Mouse (Mus musculus) liver, postnatal 0 days (tissue): ENCODE data around the gene Dio1. TPM values are rescaled to one million over a fixed set of nuclear protein-coding genes. Genes with fewer than 3 reads are reported as not detected.

ENCODE experiments used
- ATAC-seq: fragments of 200-750 bp; cut with Nextera tagmentation; 2 replicates; pipeline ENCODE4 v1.8.0; 2017; ENCODE audit warnings: mild to moderate bottlenecking, moderate library complexity
- DNase-seq: peaks from one replicate; pipeline ENCODE4 v3.0.0-alpha.2; 2016
- H3K27ac ChIP-seq: fragments of 300-500 bp; sonication (generic); 2 replicates; pipeline ENCODE4 v1.5.1; 2014; ENCODE audit warnings: antibody characterized with exemption, moderate library complexity, mild to moderate bottlenecking, low read depth
- H3K27me3 ChIP-seq: fragments of 300-500 bp; sonication (generic); 2 replicates; pipeline ENCODE4 v1.6.1; 2014; ENCODE audit warnings: low read length, control low read depth, mixed read lengths; ENCODE audit not compliant: insufficient read depth
- H3K36me3 ChIP-seq: fragments of 300-500 bp; sonication (generic); replicated peaks from 2 replicates; pipeline ENCODE4 v1.6.1; 2014; ENCODE audit warnings: mild to moderate bottlenecking, control low read depth, low read length, moderate library complexity, mixed read lengths; ENCODE audit not compliant: insufficient read depth
- H3K4me1 ChIP-seq: fragments of 300-500 bp; sonication (generic); 2 replicates; pipeline ENCODE4 v1.6.1; 2014; ENCODE audit warnings: antibody characterized with exemption, mild to moderate bottlenecking, control low read depth; ENCODE audit not compliant: insufficient read depth
- H3K4me2 ChIP-seq: fragments of 300-500 bp; sonication (generic); 2 replicates; pipeline ENCODE4 v1.6.1; 2014; ENCODE audit warnings: low read depth, mild to moderate bottlenecking, low read length, moderate library complexity, mixed read lengths
- H3K4me3 ChIP-seq: fragments of 300-500 bp; sonication (generic); 2 replicates; pipeline ENCODE4 v1.5.1; 2014; ENCODE audit warnings: low read depth, low read length
- H3K9ac ChIP-seq: fragments of 300-500 bp; sonication (generic); replicated peaks from 2 replicates; pipeline ENCODE4 v1.6.1; 2014; ENCODE audit warnings: mild to moderate bottlenecking, moderate library complexity
- H3K9me3 ChIP-seq: fragments of 300-500 bp; sonication (generic); 2 replicates; pipeline ENCODE4 v1.6.1; 2016; ENCODE audit warnings: mild to moderate bottlenecking, control low read depth, low read length, mixed read lengths
- CTCF ChIP-seq: sonication (generic); IDR thresholded peaks from 2 replicates; pipeline ENCODE4 v1.5.1; 2016; ENCODE audit warnings: antibody characterized with exemption, low read depth
- EP300 ChIP-seq: IDR thresholded peaks from 2 replicates; pipeline ENCODE4 v1.6.1; 2016; ENCODE audit warnings: antibody characterized with exemption, low read depth, mild to moderate bottlenecking
- WGBS: fragments of 180-500 bp; shearing (Covaris S2); extraction: QIAGEN DNeasy Blood & Tissue Kit; methylation state at CpG from one replicate; pipeline ENCODE4 v1.1.7; 2014; ENCODE audit not compliant: insufficient replicate concordance; 5-methylcytosine and 5-hydroxymethylcytosine counted together
- polyA plus RNA-seq: library from polyadenylated mRNA; unstranded; fragments of >200 nt; fragmentation: Nextera tagmentation; extraction: Ambion mirVana; gene quantifications from 2 replicates; pipeline ENCODE4 v1.2.1, GENCODE M21; 2015

The Dio1 gene
- polyA plus RNA-seq, 1 experiment from 2014 or later, result 10.3 TPM

DNA sequence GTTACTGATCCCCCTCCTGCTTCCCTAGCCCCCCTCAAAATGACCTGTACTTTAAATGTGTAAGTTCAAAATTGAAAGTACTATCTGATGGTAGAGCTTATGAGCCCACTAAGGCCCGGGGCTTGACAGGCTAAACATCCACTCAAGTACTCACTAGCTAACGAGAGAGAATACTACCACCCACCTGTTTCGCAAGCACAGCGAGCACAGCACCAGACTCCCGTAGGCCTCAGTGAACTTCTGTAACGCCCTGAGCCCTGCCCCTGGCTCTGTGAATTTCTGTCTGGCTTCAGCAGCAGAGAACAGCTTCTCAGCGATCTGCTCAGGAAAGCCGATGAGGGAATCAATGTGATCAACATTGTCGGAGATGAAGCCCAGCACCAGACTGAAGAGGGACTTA is 59.9 kb downstream of the Dio1 start:
- Histone ChIP-seq H3K27me3 (no peaks in the 10 kb centered on the region), H3K27ac (peak overlapping the region; percentile 63), H3K4me1 (peaks cover 16% of the 10 kb centered on the region; the same call in 1 of the 2 replicates), H3K9ac (no peak overlapping the region), H3K36me3 (no peaks in the 10 kb centered on the region), H3K4me3 (no peak overlapping the region), H3K9me3 (no peaks in the 10 kb centered on the region), H3K4me2 (no peak overlapping the region)
- ATAC-seq (peak; percentile 74), DNase-seq (peak; percentile 49)
- TF ChIP-seq CTCF, result no peak
- TF ChIP-seq EP300, result no peak
- 63% methylated on average over 9 of the region's 9 CpGs for WGBS

GRCm38 (mm10) chr4:107246040-107246439 is 60.9 kb downstream of the Dio1 start:
- DNase-seq, result no peak
- no peak for ATAC-seq
- Histone ChIP-seq H3K27ac (peak overlapping the region; percentile 67), H3K9ac (no peak overlapping the region), H3K4me1 (peaks cover 16% of the 10 kb centered on the region; the same call in 1 of the 2 replicates), H3K4me2 (no peak overlapping the region), H3K36me3 (no peaks in the 10 kb centered on the region), H3K4me3 (no peak overlapping the region), H3K9me3 (no peaks in the 10 kb centered on the region), H3K27me3 (no peaks in the 10 kb centered on the region)
- 65% methylated on average over 1 of the region's 1 CpGs for WGBS
- no peak for TF ChIP-seq CTCF
- TF ChIP-seq EP300, result no peak

GRCm38 (mm10) chr4:107245368-107245767 is 61.6 kb downstream of the Dio1 start:
- no peak overlapping the region for H3K4me2 ChIP-seq
- DNase-seq, result no peak
- no peaks in the 10 kb centered on the region for H3K9me3 ChIP-seq
- H3K27ac ChIP-seq, result peak overlapping the region; percentile 77
- no peaks in the 10 kb centered on the region for H3K27me3 ChIP-seq
- H3K4me1 ChIP-seq, result peaks cover 16% of the 10 kb centered on the region; the same call in 1 of the 2 replicates
- WGBS, result 59% methylated on average over 2 of the region's 2 CpGs
- no peak overlapping the region for H3K9ac ChIP-seq
- peaks cover 4% of the 10 kb centered on the region; the same call in 1 of the 2 replicates for H3K36me3 ChIP-seq
- no peak overlapping the region for H3K4me3 ChIP-seq
- peak; percentile 57 for ATAC-seq
- TF ChIP-seq CTCF, result no peak
- TF ChIP-seq EP300, result no peak

- WGBS, result 82% methylated on average over 6 of the region's 6 CpGs
- H3K4me1 ChIP-seq, result peaks cover 16% of the 10 kb centered on the region; the same call in 1 of the 2 replicates
These were observed 63.3 kb downstream of the Dio1 start for GRCm38 (mm10) chr4:107243365-107244333.

More at GRCm38 (mm10) chr4:107243365-107244333, 63.3 kb downstream of the Dio1 start:
- Histone ChIP-seq H3K9ac (no peak overlapping the region), H3K4me3 (no peak overlapping the region), H3K27me3 (no peaks in the 10 kb centered on the region), H3K9me3 (no peaks in the 10 kb centered on the region), H3K27ac (no peak overlapping the region), H3K4me2 (no peak overlapping the region), H3K36me3 (peaks cover 11% of the 10 kb centered on the region)
- ATAC-seq (no peak), DNase-seq (no peak)
- no peak for TF ChIP-seq CTCF
- no peak for TF ChIP-seq EP300

Other genes with a start within 250 kb of the Dio1 start
- gene Mrpl37, start 240.3 kb downstream of the Dio1 start, polyA plus RNA-seq, result 36.2 and 38.6 TPM in 2 replicates
- 2.8 and 3.1 TPM in 2 replicates for gene Cyb5rl, start 240.2 kb downstream of the Dio1 start, polyA plus RNA-seq
- gene Cdcp2, start 210.3 kb downstream of the Dio1 start, polyA plus RNA-seq, result not detected in 2 replicates
- 282 and 296 TPM in 2 replicates for gene Tmem59, start 128.8 kb downstream of the Dio1 start, polyA plus RNA-seq
- 12.7 TPM in 2 replicates for gene Tceanc2, start 128.1 kb downstream of the Dio1 start, polyA plus RNA-seq
- gene Ldlrad1, start 98.0 kb downstream of the Dio1 start, polyA plus RNA-seq, result not detected in 2 replicates
- 15.0 and 15.9 TPM in 2 replicates for gene Lrrc42, start 53.6 kb downstream of the Dio1 start, polyA plus RNA-seq
- 17.4 and 18.1 TPM in 2 replicates for gene Hspb11, start 53.6 kb downstream of the Dio1 start, polyA plus RNA-seq
- gene Yipf1, start 7.2 kb upstream of the Dio1 start, polyA plus RNA-seq, result 35.8 and 35.9 TPM in 2 replicates
- 7.6 and 8.9 TPM in 2 replicates for gene Ndc1, start 60.6 kb upstream of the Dio1 start, polyA plus RNA-seq
- gene Glis1, start 127.4 kb upstream of the Dio1 start, polyA plus RNA-seq, result 0.17 and 0.18 TPM in 2 replicates